Mouse (Mus musculus) ES-E14 (cell line): Measurements from ENCODE around the gene Calr3.

Source experiments
- MAFK ChIP-seq: IDR thresholded peaks from 2 replicates; pipeline ENCODE4 v1.6.1; 2014; ENCODE audit warnings: mild to moderate bottlenecking, low read depth, low read length, inconsistent platforms; ENCODE audit not compliant: insufficient read depth
- ZC3H11A ChIP-seq: IDR thresholded peaks from 2 replicates; pipeline ENCODE4 v1.6.1; 2012; ENCODE audit warnings: low read depth, mild to moderate bottlenecking, inconsistent platforms, low read length, borderline replicate concordance
- ZNF384 ChIP-seq: IDR thresholded peaks from 2 replicates; pipeline ENCODE4 v1.6.1; 2012; ENCODE audit warnings: low read depth, low read length, inconsistent platforms

DNA sequence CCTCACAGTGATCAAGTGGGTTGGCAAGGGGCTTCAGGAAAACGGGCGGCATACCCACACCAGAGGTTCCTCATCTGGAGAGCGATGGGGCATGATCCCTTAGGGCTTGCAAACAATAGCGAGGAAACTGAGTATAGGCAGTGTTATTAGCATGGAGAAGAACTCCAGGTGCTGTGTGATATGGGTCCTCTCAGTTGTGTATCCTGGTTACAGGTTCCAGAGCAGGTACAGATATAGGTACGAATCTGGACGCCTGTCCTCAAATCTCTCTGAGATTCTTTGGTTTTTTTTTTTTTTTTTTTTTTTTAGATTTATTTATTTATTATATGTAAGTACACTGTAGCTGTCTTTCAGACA, 302 bp upstream of the Calr3 start:
- TF ChIP-seq ZC3H11A (no peak), MAFK (no peak), ZNF384 (no peak)
